Mouse (Mus musculus) gastrocnemius, postnatal 25 days (tissue): ENCODE data around the gene Fat2. TPM values are rescaled to one million over a fixed set of nuclear protein-coding genes. Genes with fewer than 3 reads are reported as not detected.

ENCODE experiments used
- DNase-seq: peaks from one replicate; pipeline ENCODE4 v3.0.0; 2022
- long read RNA-seq, 2 experiments: library from polyadenylated mRNA; stranded (forward); transcript quantifications; one replicate each; pipeline ENCODE4 v2.0.0; 2021
- total RNA-seq, 2 experiments: library from RNA; stranded (reverse); gene quantifications; 1 replicate in 1 of 2; 2 replicates in 1 of 2; pipeline ENCODE4 v1.2.3; 2021

Fat2 gene
- total RNA-seq, result under 1 TPM; 0.05 TPM
- long read RNA-seq, experiment 1, result 0 reads
- long read RNA-seq, experiment 2, result 0 reads

DNA sequence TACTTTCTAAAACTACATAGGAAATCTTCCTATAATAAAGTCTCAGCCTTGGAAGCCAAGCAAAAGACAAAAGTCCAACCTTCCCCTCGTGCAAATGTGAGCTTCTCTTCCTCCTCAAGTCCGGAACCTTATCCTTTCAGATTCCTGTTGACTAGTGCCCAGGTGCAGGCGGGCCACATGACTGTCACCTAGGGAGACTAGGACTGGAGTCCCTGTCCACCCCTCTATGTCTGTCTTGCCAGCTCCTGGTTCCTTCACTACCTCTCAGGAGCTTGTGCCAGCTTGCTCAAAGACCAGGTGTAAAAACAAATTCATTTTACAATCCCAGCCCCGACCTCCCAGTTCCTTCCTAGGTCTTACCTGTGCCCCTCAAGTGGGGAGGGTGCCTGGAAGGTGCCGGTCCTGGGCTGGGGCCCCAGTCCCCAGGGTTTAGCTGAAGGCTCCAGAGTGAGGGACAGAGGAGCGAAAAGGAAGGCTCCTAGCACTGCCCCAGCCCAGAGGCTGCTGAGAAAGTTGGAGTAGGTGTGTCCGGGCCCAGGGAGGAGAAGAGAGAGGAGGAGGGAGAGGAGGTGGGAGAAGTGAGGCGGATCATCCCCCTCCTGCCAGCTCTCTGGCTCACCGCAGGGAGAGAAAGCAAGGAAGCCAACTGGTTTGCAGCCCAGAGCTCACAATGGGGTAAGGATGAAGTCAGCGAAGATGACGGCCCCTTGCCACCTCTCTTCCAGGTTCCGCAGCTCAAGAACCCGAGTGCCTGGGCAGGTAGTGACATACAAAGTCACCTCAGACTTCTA is at the start of gene Fat2:
Gene Fat2, minus strand, starts transcription at position 464 of the 791 bp plus-strand sequence.
- DNase-seq, result no peak

DNA sequence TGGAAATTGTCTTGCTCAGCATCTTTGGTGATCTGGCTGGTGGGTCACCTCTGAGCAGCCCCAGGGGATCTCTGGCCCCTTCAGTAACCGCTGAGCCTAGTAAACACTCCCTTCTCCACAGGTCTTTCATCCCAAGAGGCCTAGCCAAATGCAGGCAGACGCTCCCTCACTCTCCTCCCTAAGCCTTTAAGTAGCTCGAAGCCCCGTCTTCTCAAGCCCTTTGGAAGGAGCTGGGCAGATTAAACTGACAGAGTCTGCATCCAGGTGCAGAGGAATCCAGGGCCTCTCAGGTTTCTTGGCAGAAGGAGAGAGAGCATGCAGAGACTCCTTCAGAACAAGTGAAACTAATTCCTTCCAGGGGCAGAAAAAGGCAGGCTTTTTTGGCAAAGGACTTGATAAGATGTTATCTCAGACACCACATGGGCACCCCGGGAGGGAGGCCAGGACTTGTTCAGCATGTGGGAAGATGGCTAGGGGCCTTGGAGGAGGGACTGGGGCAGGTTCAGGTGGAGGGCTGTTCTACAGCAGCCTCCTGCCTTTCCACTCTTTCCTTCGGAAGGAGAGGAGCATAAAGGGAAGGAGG is 47.2 kb upstream of the Fat2 start:
- DNase-seq, result no peak

DNA sequence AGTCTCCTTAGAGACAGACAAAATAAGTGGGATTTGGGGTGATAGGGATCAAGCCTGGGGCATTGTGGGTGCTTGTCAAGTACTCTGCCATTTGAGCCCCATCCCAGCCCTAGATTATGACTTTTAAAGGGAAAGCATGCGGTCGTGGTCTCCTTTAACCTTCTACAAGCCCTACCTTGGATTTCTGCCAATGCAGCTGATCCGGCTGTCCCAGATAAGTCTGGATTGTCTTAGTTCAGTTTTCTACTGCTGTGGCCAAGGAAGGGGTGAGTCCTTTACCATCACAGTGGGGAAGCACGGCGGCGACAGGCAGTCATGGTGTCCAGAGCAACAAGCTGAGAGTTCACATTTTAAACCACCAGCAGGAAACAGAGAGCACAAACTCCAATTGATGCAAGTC is 44.5 kb upstream of the Fat2 start:
- no peak for DNase-seq

DNA sequence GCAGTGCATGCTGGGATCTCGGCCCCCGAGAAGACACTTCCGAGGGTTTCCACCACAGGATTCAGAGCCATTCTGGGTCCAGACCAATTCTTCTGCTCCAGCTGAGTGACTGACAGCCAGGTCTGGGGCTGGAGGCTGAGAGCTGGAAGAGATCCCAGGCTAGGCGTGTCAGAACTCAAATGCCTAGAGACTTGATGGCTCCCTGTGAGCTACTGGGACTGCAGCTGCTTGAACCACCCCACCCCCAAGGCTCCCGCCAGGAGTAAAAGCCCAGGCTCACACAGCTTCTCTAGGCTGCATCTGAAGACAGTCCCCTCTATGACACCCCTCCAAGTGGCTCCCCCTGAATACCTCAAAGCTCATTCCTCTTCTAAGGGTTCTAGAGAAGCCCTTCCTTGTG is 42.0 kb upstream of the Fat2 start:
- DNase-seq, result peak; percentile 88

DNA sequence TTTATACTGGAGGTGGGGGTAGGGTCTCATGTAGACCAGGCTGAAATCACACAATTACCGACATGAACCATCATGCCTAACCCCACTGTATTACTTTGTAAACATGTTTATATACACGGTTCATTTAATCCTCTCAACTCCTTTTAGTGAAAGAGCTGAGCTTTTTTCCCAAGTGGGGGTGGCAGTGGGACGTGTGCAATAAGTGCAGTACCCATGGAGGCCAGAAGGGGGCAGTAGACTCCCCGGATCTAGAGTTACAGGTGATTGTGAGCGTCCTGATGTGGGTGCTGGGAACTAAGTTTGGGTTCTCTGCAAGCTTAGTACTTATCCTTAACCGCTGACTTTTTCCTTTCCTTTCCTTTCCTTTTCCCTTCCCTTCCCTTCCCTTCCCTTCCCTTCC is 37.5 kb upstream of the Fat2 start:
- no peak for DNase-seq

DNA sequence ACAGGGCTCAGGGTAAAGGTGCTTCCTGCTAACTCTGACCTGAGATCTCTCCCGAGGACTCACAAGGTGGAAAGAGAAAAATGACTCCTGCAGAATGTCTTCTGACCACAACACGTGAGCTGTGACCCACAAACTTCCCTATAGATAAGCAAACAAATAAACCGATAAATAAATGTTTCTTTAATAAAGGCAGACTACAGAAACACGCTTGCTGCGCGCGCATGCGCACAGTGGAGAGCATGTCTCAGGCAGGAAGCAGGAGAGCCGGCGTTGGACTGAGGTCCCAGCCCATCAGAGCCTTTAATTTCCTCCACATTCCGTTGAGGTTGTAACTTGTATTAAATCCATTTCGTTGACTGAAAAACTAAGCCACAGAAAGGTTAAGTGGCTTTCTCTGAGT is 37.0 kb upstream of the Fat2 start:
- no peak for DNase-seq

DNA sequence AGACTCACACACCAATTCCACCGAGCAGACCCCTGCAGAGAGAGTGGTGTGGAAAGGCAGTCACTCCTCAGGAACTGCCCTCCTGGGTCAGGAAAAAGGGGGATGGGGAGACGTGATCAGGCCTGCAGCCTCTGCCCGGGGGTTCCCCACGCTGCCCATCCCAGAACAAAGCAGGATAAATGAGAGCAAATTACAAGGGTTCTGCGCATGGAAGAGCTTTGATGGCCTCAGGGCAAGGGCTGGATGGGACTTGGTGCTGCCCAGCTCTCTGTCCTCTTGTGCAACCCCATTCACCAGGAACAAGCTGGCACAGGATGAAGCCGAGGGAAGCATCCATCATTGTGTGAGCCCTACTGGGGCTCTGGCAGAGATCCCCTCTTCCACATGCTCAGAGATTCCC is 35.6 kb upstream of the Fat2 start:
- no peak for DNase-seq

DNA sequence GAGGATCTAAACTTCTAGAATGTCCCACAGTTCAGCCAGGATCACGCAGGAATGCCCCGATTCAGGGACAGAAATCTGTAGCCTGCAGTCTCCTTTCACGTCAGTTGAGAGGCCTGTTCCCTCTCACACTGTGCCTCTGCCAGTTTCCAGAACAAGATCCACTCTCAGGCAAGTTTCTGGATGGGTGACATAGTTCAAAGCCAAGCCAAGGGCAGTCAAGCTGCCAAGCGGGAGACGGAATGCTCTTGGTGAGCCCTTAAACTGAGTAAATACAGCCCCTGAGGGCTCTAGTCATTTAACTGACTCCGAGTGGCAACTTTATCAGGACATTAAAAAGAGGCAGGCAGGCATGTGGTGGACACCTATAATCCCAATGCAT is 32.7 kb upstream of the Fat2 start:
- peak; percentile 68 for DNase-seq

DNA sequence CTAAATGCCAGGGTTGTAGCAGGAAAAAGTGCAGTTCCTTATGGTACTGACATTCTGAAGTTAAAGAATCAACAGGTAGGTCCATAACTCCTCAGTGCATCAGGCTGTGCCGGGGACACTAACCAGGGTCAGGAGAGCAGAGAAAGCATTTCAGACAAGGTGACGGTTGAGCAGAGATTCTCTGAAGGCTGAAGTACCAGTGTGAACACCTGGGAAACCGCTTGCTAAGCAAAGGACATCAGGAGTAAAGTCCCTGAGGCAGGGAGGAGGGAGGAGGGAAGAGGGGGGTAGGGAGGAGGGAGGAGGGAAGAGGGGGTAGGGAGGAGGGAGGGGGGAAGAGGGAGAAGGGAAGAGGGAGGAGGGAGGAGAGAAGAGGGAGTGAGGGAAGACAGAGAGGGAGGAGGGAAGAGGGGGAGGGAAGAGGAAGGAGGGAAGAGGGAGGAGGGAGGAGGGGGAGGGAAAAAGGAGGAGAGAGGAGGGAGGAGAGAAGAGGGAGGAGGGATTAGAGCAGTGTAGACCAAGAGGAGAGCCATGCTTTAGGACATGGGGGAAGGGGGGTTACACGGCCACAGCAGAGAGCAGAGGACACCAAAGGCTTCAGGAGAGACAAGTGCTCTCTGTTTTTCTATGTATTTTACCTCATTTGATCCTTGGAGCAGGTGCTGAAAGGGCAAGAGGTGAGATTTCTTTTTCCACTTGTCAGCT is 32.2 kb upstream of the Fat2 start:
- DNase-seq, result no peak

DNA sequence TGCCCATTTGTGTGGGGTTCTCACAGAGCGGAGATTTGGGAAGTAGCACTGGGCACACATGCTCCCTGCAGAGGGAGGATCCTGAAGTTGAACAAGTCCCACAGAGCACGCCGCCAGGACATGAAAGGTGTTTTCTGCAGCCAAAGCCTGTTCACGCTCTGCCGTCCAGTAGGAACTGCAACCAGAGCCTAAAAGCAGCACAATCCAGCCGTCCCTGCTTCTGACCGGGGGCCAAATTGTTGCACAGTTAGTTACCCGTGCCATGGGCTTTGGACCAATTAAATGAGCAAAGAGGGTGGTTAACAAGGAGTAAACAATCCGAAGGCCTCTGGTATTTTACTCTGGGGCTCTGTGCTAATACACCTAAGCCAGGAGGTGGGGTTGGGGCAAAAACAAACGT is 31.4 kb upstream of the Fat2 start:
- no peak for DNase-seq

DNA sequence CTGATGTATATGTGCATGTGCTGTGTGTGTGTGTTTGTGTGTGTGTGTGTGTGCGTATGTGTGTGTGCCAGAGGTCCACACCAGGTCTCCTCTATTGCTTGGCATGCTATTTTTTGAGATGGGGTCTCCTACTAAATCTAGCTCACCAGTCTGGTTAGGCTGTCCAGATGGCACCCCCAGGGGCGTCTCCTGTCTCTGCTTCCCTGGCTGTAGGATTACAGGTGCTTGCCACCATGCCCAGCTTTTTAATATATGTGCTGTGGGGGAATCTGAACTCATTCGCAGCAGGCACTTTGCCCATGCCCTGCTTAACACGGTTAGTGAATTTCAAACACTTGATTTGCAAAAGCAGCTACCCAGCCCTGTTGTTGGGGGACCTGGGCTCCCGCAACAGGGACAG is 29.5 kb upstream of the Fat2 start:
- DNase-seq, result no peak

DNA sequence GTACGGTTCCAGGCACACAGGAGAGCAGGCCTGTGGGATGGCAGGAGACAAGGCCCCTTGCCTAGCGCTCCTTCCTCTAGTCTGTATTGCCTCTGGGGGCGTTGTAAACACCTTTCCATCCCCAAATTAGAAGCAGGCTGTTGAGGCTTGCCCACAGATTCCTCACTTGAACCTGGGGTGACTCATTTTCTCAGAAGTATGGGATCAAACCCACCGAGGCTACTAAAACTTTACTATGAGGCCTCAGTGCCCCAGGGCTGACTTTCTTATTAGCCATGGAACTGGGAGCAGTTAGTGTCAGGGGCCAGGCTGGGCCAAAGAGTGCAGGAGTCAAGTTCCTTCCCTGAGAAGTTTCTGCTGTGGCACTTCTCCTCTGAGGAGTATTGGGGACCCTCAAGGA is 28.9 kb upstream of the Fat2 start:
- DNase-seq, result no peak

DNA sequence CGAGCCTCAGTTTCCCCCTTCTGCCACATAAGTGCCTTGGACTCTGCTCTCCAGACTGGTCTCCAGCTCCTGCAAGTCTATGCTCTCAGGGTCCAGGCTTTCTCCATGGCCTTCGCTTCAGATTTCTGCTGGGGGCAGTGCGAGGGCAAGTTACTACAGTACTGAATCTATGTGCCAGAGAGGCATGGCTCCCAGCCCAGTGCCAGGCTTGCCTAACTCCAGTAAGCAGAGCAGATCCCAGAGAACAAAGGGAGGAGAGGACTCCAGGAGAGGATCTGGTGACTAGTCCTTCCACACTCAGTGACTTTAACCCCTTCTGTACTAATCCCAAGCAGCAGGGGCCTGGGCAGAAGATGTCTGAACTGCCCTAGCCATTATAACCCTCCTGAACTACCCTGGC is 28.3 kb upstream of the Fat2 start:
- DNase-seq, result no peak

DNA sequence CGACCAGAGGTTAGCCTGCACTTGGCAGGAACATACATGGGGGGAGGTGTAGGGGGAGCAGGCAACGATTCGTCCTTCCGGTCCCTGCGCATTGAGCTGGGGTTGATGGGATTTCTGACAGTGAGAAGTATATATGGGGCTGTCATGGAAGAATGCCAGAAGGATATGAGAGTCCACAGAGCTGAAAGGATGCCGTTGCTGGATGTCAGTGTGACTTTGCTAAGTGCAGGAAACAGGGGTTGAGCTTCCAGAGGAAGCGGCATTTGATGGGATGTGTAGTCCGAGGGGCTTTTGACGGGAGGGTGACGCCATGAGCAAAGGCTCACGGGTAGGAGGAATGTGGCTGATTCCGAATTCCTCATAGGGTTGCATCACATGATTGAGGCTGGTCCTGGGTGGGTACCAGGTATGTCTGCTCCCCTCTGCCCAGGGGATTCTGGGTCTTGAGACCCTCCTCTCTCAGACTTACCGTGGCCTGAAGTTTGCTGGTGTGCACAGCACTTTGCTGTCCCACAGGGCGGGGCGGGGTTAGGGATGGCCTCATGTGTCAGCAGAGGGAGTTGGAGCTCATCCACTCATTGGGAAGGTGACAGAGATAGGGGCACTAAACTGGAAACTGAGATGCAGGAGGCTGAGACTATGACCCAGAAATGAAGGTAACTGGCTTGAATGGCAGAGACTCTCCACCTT is 21.9 kb upstream of the Fat2 start:
- DNase-seq, result no peak

DNA sequence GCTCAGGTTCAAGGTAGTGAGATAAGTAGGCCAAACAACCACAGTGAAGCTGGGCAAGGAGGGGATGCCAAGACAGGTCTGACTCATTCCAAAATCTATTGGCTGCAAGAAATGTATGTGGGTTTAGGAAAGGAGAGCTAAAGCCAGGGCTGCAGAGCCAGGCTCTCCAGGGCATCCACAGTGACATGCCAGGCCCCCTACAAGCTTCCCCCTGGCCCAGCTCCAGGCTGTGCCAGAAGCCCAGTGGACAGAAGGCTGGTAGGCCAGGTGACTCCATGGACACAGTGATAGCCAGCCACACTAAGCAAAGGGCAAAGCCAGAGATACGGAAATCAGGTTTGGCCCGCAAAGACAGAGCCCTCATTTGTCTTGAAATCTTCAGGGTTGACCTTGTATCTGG is 20.5 kb upstream of the Fat2 start:
- DNase-seq, result no peak

DNA sequence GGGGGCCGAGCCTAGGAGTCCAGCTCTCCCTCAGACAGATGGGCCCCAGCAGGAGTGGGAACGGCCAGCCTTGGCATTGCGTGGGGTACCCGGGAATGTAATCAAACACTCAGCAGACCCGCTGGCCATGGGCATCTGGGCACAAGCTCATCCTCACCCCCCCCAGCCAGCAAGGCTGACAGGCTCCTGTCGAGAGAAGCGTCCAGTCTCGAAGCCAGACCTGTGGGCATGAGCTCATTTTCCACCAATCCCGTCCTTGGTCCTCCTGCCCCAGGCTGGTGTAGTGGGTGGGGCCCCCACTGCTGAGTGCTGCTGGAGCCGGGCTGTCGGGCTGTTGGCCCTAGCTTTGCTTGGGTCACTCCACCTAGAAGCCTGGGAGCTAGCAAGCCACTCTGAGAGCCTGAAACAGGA is 5.6 kb upstream of the Fat2 start:
- no peak for DNase-seq

DNA sequence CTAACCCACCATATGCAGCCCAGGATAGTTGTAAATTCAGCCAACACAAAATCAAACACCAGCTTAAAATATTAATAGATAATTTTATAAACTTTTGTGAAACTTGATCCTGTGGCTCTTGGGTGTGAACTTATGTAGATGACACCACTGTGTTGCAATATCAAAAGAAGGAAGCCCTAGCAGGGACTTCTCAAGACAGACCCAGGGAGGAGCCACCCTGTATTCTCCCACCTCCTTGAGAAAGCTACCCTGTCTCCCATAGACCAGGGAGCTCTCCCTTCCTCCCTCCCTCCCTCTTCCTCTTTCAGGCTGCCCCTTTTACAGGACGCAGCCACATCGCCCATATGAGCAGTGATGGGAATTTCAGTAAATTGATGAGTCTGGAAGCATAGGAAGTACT is 4.4 kb upstream of the Fat2 start:
- no peak for DNase-seq

DNA sequence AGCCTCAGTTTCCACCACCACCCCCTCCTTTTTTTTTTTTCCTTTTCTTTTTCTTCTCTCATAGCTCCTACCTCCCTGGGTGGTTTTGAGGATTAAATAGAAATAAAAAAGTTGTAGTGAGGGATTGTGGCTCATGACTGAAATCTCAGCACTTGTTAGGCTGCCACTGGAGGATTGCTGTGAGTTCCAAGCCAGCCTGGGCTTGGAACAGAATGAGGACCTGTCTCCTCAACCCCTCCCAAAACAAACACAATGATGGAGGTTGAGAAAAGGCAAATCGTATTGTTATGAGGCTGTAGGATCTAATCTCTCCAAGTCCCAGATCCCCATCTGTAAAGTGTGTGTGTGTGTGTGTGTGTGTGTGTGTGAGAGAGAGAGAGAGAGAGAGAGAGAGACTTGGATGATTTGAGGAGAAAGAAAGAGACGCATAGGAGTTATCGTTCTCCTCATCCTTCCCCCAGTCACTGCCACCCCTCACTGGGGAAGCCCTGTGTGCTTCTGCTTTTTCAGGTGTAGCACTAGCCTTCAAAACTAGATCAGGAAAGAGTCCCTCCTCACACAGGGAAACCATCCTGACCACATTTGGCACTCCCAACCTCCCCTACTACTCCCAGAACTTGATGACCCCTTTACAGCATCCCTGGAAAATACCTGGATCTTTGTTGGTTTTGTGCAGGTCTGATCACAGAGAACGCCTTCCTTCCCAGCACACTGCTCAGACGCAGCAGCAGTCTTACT is 837 bp upstream of the Fat2 start:
- DNase-seq, result no peak

DNA sequence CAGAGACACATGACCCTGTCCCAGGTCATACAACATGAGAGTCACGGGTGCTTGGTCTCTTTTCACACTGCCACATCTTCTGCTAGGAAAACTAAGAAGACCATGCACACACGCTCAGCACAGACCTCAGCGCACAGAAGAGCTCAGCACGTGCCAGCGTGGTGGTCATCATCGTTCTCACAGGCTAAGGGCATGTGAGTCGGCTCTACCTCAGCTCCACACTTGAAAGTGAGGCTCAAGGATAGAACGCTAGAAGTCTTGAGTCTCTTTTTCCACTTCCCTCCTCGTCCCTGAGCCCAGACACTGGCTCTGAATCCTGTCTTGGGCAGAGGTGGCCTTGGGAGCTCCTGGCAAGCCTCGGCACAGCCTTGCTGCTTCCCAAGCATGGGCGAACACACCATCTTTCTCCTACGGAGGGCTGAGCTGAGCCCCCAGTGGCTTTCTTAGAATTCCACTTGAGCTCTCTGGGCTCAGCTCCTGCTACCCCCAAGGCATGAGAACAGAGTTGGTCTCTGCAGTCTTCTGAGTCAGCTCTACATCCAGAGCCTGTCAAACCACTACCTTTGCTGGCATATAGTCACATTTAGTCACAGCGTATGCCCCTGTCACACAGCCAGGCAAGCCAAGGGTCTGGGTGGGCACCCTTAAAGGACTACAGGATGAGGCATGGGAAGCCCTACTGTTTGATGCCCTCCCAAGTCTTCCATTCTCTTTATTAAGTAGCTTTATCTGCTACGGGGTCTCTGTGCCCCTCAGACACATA is 869 bp downstream of the Fat2 start:
- no peak for DNase-seq

DNA sequence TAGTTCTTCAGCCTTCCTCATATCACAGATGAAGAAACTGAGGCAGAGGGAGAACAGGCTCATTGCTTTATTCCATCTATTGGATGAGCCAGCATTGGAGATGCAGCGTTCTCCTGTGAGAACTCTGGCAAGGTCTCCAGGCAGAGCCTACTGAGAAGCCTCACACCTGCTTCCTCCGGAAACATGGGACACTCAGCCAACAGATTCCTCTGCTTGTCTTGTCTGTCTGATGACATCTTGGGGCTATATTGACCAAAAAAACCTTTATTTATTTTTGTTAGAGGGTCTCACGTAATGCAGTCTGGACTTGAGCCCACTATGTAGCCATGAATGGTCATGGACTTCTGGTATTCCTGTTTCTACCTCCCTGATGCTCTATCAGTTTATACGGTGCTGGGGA is 1.8 kb downstream of the Fat2 start:
- no peak for DNase-seq

DNA sequence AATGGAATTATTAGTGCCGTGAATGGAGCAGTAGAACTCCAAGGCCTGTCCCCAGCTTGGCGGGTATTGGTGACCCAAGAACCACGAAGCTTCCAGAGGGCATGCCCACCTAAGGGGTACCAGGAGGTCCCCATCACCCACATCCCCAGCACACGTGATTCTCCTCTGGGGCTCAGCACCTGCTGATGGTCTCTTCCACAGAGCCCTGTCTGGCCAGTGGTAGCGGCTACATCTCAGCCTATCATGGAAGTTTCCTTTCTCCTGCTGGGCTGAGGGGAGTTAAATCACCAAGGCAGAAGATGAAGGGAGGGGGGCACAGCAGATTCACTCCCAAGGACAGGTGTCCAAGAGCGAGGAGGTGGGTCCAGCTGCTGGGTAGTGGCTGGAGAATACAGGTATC is 2.3 kb downstream of the Fat2 start:
- DNase-seq, result no peak
